Mouse (Mus musculus) heart, embryonic 13.5 days (tissue): ENCODE measurements around the gene Phc3. TPM values are rescaled to one million over a fixed set of nuclear protein-coding genes. Genes with fewer than 3 reads are reported as not detected.
"Not testable (repeated sequence)": the region's sequence is repeated elsewhere in the genome, so short reads cannot be mapped to it uniquely, and the experiment has no call there.

Experiments used
- ATAC-seq: fragments of 200-750 bp; cut with Nextera tagmentation; 2 replicates; pipeline ENCODE4 v1.8.0; 2017; ENCODE audit warnings: moderate TSS enrichment; ENCODE audit not compliant: insufficient number of reproducible peaks, low FRiP score, low TSS enrichment; ENCODE audit errors: extremely low read depth
- H3K27ac ChIP-seq: fragments of 300-500 bp; sonication (generic); replicated peaks from 2 replicates; pipeline ENCODE4 v1.5.1; 2015; ENCODE audit warnings: moderate library complexity, mild to moderate bottlenecking, inconsistent platforms
- H3K27me3 ChIP-seq: fragments of 300-500 bp; sonication (generic); replicated peaks from 2 replicates; pipeline ENCODE4 v1.6.1; 2015; ENCODE audit warnings: mild to moderate bottlenecking, inconsistent platforms
- H3K36me3 ChIP-seq: fragments of 300-500 bp; sonication (generic); 2 replicates; pipeline ENCODE4 v1.6.1; 2015; ENCODE audit warnings: mild to moderate bottlenecking, inconsistent platforms
- H3K4me1 ChIP-seq: fragments of 300-500 bp; sonication (generic); 2 replicates; pipeline ENCODE4 v1.6.1; 2015; ENCODE audit warnings: inconsistent platforms
- H3K4me2 ChIP-seq: fragments of 300-500 bp; sonication (generic); 2 replicates; pipeline ENCODE4 v1.6.1; 2015; ENCODE audit warnings: inconsistent platforms, mild to moderate bottlenecking, moderate library complexity
- H3K4me3 ChIP-seq: fragments of 300-500 bp; sonication (generic); 2 replicates; pipeline ENCODE4 v1.5.1; 2015; ENCODE audit warnings: moderate library complexity, mild to moderate bottlenecking, inconsistent platforms
- H3K9ac ChIP-seq: fragments of 300-500 bp; sonication (generic); 2 replicates; pipeline ENCODE4 v1.6.1; 2015; ENCODE audit warnings: inconsistent platforms, mild to moderate bottlenecking, moderate library complexity
- H3K9me3 ChIP-seq: fragments of 300-500 bp; sonication (generic); 2 replicates; pipeline ENCODE4 v1.6.1; 2016; ENCODE audit warnings: inconsistent platforms
- WGBS: fragments of 180-500 bp; shearing (Covaris S2); methylation state at CpG from one replicate; pipeline ENCODE4 v1.1.7; 2015; ENCODE audit warnings: mixed read lengths; 5-methylcytosine and 5-hydroxymethylcytosine counted together
- polyA plus RNA-seq: library from polyadenylated mRNA; unstranded; fragments of >200 nt; fragmentation: Nextera tagmentation; extraction: Ambion mirVana; gene quantifications from 2 replicates; pipeline ENCODE4 v1.2.1, GENCODE M21; 2015

Gene Phc3
- polyA plus RNA-seq, 1 experiment from 2014 or later, result 4.9 TPM

DNA sequence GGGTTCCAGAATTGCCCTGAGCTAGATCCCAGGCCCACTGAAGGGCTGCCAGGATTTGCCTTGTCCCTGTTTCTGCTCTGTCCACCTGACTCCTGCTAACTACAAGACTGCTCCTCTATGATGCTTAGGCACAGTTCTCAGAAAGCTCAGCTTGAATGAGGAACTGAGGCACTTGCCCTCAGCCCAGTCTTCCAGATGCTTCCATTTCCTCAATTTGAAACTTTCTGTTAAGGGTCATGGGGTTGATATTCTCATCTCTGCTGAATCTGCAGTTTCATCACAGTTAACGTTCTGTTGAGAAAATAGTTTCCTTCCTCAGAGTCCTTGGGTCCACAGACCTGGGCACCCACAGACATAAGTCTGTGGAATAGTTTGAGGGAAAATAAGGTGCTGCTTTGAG lies 104.6 kb downstream of the Phc3 start:
- Histone ChIP-seq H3K4me1 (no peaks in the 10 kb centered on the region), H3K4me2 (no peak overlapping the region), H3K9me3 (no peaks in the 10 kb centered on the region), H3K4me3 (no peak overlapping the region), H3K36me3 (no peaks in the 10 kb centered on the region), H3K27me3 (no peaks in the 10 kb centered on the region), H3K9ac (no peak overlapping the region), H3K27ac (no peak overlapping the region)
- ATAC-seq, result no peak
- 74% methylated on average over 1 of the region's 1 CpGs for WGBS

DNA sequence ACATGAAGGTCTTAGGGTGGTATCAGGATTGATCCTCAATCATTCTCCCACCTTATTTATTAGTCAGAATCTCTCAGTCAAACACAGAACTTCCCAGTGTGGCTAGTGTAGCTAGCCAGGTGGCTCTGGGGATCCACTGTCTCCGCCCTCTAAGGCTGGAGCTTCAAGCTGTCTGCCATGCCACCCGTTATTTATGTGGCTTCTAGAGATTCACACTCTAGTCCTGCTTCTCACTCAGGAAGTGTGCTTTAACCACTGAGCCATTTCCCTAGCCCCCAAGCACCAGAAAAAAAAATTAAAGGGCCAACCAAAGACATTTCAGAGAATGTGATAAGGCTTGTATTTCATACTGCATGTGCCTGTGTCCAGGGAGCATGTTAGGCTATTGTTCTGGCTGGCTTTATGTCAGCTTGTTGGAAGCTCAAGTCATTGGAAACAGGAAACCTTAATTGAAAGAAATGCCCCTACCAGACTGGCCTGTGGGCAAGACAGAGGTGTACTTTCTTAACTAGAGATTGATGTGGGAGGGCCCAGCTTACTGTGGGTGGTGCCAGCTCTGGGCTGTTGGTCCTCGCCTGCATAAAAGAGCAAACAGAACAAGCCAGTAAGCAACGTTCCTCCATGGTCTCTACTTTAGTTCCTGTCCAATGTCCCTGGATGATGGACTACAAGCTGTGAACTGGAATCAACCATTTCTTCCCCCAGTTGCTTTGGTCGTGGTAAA lies 105.3 kb downstream of the Phc3 start:
- no peaks in the 10 kb centered on the region for H3K27me3 ChIP-seq
- no peaks in the 10 kb centered on the region for H3K36me3 ChIP-seq
- H3K27ac ChIP-seq, result no peak overlapping the region
- 70% methylated on average over 5 of the region's 5 CpGs for WGBS
- no peak overlapping the region for H3K9ac ChIP-seq
- no peaks in the 10 kb centered on the region for H3K4me1 ChIP-seq
- H3K9me3 ChIP-seq, result no peaks in the 10 kb centered on the region
- no peak overlapping the region for H3K4me3 ChIP-seq
- no peak overlapping the region for H3K4me2 ChIP-seq
- no peak for ATAC-seq

DNA sequence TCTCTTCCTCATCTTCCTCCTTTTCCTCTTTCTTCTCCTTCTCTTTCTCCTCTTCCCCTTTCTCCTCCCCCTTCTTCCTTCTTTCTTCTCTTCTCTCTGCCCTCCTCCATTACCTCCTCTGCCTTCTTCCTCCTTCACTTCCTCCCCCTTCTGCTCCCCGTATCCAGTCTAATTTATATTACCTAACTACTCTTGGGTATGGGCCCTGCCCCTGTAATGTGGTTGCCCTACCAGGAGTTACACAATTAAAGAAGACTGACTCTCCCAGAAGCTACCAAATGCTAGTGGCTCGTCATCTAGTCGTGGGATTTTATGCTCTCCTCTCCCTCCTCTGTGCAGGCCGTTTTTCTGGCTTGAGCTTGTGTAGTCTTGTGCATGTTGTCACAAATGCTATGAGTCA lies 108.5 kb downstream of the Phc3 start:
- 66% methylated on average over 4 of the region's 4 CpGs for WGBS
- Histone ChIP-seq H3K9ac (no peak overlapping the region), H3K9me3 (no peaks in the 10 kb centered on the region), H3K4me2 (no peak overlapping the region), H3K27ac (no peak overlapping the region), H3K27me3 (0 out of 2 replicates have a peak, but pooled peaks cover 1% of the 10 kb centered on the region), H3K4me1 (no peaks in the 10 kb centered on the region), H3K4me3 (no peak overlapping the region), H3K36me3 (no peaks in the 10 kb centered on the region)
- ATAC-seq, result no peak

DNA sequence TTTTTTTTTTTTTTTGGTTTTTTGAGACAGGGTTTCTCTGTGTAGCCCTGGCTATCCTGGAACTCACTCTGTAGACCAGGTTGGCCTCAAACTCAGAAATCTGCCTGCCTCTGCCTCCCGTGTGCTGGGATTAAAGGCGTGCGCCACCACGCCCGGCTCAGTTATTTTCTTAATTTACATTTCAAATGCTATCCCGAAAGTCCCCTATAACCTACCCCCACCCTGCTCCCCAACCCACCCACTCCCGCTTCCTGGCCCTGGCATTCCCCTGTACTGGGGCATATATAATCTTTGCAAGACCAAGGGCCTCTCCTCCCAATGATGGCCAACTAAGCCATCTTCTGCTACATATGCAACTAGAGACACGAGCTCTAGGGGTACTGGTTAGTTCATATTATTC lies 109.6 kb downstream of the Phc3 start:
- H3K27ac ChIP-seq, H3K4me2 ChIP-seq, H3K9me3 ChIP-seq, H3K36me3 ChIP-seq, H3K4me3 ChIP-seq, ATAC-seq, H3K9ac ChIP-seq, H3K4me1 ChIP-seq: not testable (repeated sequence)
- 85% methylated on average over 8 of the region's 8 CpGs for WGBS
- peaks cover 11% of the 10 kb centered on the region for H3K27me3 ChIP-seq

DNA sequence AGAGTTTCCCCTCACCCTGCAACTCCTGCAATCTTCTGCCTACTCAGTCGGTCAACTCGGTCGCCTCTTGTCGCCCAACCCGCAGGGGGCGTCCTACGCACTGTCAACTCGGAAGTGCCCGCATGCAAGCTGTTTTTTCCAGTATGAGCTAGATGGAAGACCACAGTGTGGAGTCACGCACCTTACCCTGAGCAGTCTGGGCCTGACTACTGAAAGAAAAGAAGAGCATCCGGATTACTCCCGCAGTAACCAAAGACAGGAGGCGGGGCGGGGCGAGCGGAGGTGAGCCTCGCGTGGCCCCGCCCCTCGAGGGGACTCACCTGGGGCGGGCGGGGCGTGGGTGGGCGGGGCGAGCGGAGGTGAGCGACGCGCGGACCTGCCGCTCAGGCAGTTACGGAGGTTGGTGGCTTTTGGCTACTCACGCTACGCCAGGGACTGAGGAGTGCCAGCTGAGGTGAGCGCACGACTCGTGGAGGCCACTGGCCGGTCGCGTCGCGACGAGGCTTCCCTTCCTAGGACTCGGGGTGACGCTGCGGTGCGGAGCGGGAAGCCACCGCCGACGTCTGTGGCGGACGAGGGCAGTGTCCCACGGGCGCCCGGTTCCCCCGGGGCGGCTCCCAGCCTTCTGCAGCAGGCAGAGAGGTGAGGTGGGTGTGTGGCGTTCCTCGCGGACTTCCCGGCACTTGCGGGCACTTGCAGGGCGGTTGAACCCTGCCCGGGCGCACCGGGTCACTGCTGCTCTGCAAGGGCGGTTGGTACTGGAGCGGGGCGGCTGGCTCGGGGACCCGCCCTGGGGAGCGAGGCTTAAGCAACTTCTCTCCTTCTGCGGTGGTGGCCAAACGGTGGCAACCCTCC lies 113.4 kb downstream of the Phc3 start, which contains the start of gene Gpr160:
Gene Gpr160, plus strand, starts transcription at position 347 of the 855 bp plus-strand sequence.
- WGBS, result under 1% methylated on average over 72 of the region's 75 CpGs
- Histone ChIP-seq H3K9ac (peak within 1 kb of the TSS; percentile 76), H3K27ac (no peak within 1 kb of the TSS), H3K4me3 (peak within 1 kb of the TSS; percentile 59), H3K27me3 (peaks cover 35% of the 10 kb centered on the region), H3K36me3 (no peaks in the 10 kb centered on the region), H3K4me1 (peaks cover 8% of the 10 kb centered on the region; the same call in 1 of the 2 replicates), H3K4me2 (peak within 1 kb of the TSS; percentile 86), H3K9me3 (no peaks in the 10 kb centered on the region)
- peak; percentile 79 for ATAC-seq

DNA sequence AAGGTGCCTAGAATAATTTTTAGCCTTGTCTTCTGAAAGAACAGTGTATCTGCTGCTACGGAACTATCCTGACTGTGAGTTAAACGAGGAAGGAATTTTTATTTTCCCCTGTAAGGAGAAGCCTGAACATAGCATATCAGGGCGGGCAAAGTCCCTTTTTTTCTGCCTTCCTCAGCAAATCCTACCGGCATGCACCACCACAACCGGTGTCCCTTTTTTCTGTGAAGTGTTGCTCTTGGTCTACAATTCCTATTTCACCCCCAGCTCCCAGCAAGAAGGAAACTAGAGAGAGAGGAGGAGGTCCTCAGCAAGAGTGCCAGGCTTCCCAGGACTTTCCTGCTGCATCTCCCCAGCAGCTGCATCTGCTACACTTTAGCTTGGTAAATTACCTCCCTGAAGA lies 115.6 kb downstream of the Phc3 start:
- ATAC-seq, result no peak
- H3K4me1 ChIP-seq, result peaks cover 8% of the 10 kb centered on the region; the same call in 1 of the 2 replicates
- H3K9me3 ChIP-seq, result no peaks in the 10 kb centered on the region
- 76% methylated on average over 5 of the region's 5 CpGs for WGBS
- H3K4me3 ChIP-seq, result no peak overlapping the region
- no peak overlapping the region for H3K9ac ChIP-seq
- no peak overlapping the region for H3K4me2 ChIP-seq
- no peak overlapping the region for H3K27ac ChIP-seq
- H3K36me3 ChIP-seq, result no peaks in the 10 kb centered on the region
- peaks cover 35% of the 10 kb centered on the region for H3K27me3 ChIP-seq

DNA sequence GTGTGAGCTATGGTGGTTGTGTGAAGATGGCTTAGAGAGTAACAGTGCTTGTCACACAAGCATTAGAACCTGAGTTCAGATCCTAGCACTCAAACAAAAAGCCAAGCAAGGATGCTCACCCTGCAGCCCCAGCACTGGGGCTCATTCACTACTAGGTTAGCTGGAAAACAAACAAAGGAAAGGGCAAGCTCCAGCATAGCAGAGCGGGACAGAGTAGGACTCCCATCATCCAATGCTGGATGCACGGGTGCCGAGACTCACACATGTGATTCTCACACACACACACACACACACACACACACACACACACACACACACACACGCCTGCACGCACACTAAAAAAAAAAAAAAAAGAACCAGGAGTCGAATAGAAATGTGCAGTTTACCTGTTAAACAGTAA lies 117.8 kb downstream of the Phc3 start:
- Histone ChIP-seq H3K9me3 (no peaks in the 10 kb centered on the region), H3K4me3 (no peak overlapping the region), H3K27ac (no peak overlapping the region), H3K9ac (no peak overlapping the region), H3K4me1 (peaks cover 8% of the 10 kb centered on the region; the same call in 1 of the 2 replicates), H3K4me2 (no peak overlapping the region), H3K36me3 (no peaks in the 10 kb centered on the region), H3K27me3 (peaks cover 35% of the 10 kb centered on the region)
- no peak for ATAC-seq
- WGBS, result 69% methylated on average over 4 of the region's 6 CpGs

Other genes starting within 250 kb of the Phc3 start
- not detected in 2 replicates for gene Samd7, start 223.1 kb downstream of the Phc3 start, polyA plus RNA-seq
- 54.3 and 60.4 TPM in 2 replicates for gene Sec62, start 176.5 kb downstream of the Phc3 start, polyA plus RNA-seq
- gene Gpr160, start 113.5 kb downstream of the Phc3 start, polyA plus RNA-seq, result 0.92 and 1.1 TPM in 2 replicates
- 15.1 and 16.5 TPM in 2 replicates for gene Prkci, start 26.3 kb upstream of the Phc3 start, polyA plus RNA-seq
- 14.7 and 16.3 TPM in 2 replicates for gene Skil, start 125.6 kb upstream of the Phc3 start, polyA plus RNA-seq
- gene Cldn11, start 180.5 kb upstream of the Phc3 start, polyA plus RNA-seq, result 4.8 and 7.3 TPM in 2 replicates